Mouse (Mus musculus) stomach, postnatal 0 days (tissue): ENCODE results near the gene Rad51b.

ENCODE experiments used
- CTCF ChIP-seq: IDR thresholded peaks from 2 replicates; pipeline ENCODE4 v1.5.1; 2016; ENCODE audit warnings: antibody characterized with exemption, low read depth, mild to moderate bottlenecking, moderate library complexity
- EP300 ChIP-seq: optimal IDR thresholded peaks from 2 replicates; pipeline ENCODE3; 2016; ENCODE audit warnings: antibody characterized with exemption

- TF ChIP-seq EP300 = no peak
- TF ChIP-seq CTCF = no peak
These were observed 90.8 kb downstream of the Rad51b start for GRCm38 (mm10) chr12:79387886-79388285.
